Mouse (Mus musculus) lung, adult 2 months (tissue): ENCODE data around the gene Trp53bp2.

Experiments used
- CTCF ChIP-seq: fragments of 200-500 bp; IDR thresholded peaks from 2 replicates; pipeline ENCODE4 v1.5.1; 2011; ENCODE audit warnings: mild to moderate bottlenecking, low read length, control low read depth; ENCODE audit not compliant: insufficient read depth
- POLR2A ChIP-seq: fragments of 200-500 bp; IDR thresholded peaks from 2 replicates; pipeline ENCODE4 v1.6.1; 2011; ENCODE audit warnings: low read depth, mild to moderate bottlenecking, control low read depth, low read length, borderline replicate concordance; ENCODE audit errors: extremely low read depth

GRCm38 (mm10) chr1:182458556-182458955 is 49.6 kb downstream of the Trp53bp2 start:
- TF ChIP-seq POLR2A (no peak), CTCF (no peak)
